Mouse (Mus musculus): ENCODE results near the gene Plagl1. TPM values are rescaled to one million over a fixed set of nuclear protein-coding genes. Genes with fewer than 3 reads are reported as not detected.

Plagl1 gene
- polyA plus RNA-seq, 1 experiment, result 12.4 TPM

GRCm38 (mm10) chr10:13119300-13119699, 59.0 kb downstream of the Plagl1 start:
- no peaks in the 10 kb centered on the region for H3K36me3 ChIP-seq (ENCODE audit: control insufficient read depth, insufficient read depth, low read length)
- H3K27me3 ChIP-seq (ENCODE audit: control insufficient read depth, insufficient read depth, low read length), result no peaks in the 10 kb centered on the region
- TF ChIP-seq CTCF (IDR thresholded peaks at IDR 0.05; ENCODE audit: borderline replicate concordance, control insufficient read depth, extremely low read depth, insufficient read depth, low read length, poor library complexity) (no peak), POLR2A (IDR thresholded peaks at IDR 0.05; ENCODE audit: control insufficient read depth, extremely low read depth, insufficient read depth, low read length, poor library complexity) (no peak)
- H3K27ac ChIP-seq (ENCODE audit: control insufficient read depth, insufficient read depth, low read length), result no peak overlapping the region
- 50% methylated on average over 2 of the region's 2 CpGs for WGBS
- DNase-seq, result no peak
- no peaks in the 10 kb centered on the region for H3K4me1 ChIP-seq (replicated peaks; ENCODE audit: control insufficient read depth, insufficient read depth, low read length)
- H3K4me3 ChIP-seq (ENCODE audit: control insufficient read depth, insufficient read depth, low read length), result no peak overlapping the region

DNA sequence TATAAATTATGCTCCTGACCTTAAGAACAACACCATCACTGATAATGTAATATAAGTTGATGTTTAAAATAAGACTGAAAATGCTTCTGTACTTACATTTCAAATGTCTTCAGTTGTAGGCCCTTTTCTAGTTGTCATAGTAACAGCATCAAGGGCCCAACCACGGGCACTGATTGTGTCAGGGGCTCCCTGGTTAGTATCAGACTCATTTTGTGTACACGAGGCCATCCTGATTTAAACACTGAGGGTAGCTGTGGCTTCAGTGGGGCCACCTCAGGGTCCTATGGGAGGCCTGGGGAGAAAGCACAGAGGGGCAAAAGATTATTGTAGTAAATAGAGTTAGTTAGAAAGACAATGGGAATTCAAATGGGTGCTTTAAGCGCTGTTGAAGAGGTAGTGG, 65.5 kb downstream of the Plagl1 start:
- H3K27me3 ChIP-seq (ENCODE audit: control insufficient read depth, insufficient read depth, low read length), result no peaks in the 10 kb centered on the region
- TF ChIP-seq CTCF (IDR thresholded peaks at IDR 0.05; ENCODE audit: borderline replicate concordance, control insufficient read depth, extremely low read depth, insufficient read depth, low read length, poor library complexity), result no peak
- TF ChIP-seq POLR2A (IDR thresholded peaks at IDR 0.05; ENCODE audit: control insufficient read depth, extremely low read depth, insufficient read depth, low read length, poor library complexity), result no peak
- H3K4me1 ChIP-seq (replicated peaks; ENCODE audit: control insufficient read depth, insufficient read depth, low read length), result no peaks in the 10 kb centered on the region
- H3K36me3 ChIP-seq (ENCODE audit: control insufficient read depth, insufficient read depth, low read length), result no peaks in the 10 kb centered on the region
- H3K27ac ChIP-seq (ENCODE audit: control insufficient read depth, insufficient read depth, low read length), result no peak overlapping the region
- no peak for DNase-seq
- WGBS, result 81% methylated on average over 3 of the region's 3 CpGs
- H3K4me3 ChIP-seq (ENCODE audit: control insufficient read depth, insufficient read depth, low read length), result no peak overlapping the region

- TF ChIP-seq POLR2A (IDR thresholded peaks at IDR 0.05; ENCODE audit: control insufficient read depth, extremely low read depth, insufficient read depth, low read length, poor library complexity), result no peak
- 0 out of 2 replicates have a peak, but pooled peaks have one; percentile 18 for TF ChIP-seq CTCF (IDR thresholded peaks at IDR 0.05; ENCODE audit: borderline replicate concordance, control insufficient read depth, extremely low read depth, insufficient read depth, low read length, poor library complexity)
- Histone ChIP-seq H3K27ac (ENCODE audit: control insufficient read depth, insufficient read depth, low read length) (no peak overlapping the region), H3K27me3 (ENCODE audit: control insufficient read depth, insufficient read depth, low read length) (no peaks in the 10 kb centered on the region), H3K4me3 (ENCODE audit: control insufficient read depth, insufficient read depth, low read length) (no peak overlapping the region), H3K4me1 (replicated peaks; ENCODE audit: control insufficient read depth, insufficient read depth, low read length) (no peaks in the 10 kb centered on the region), H3K36me3 (ENCODE audit: control insufficient read depth, insufficient read depth, low read length) (no peaks in the 10 kb centered on the region)
- DNase-seq, result peak; percentile 12
- 88% methylated on average over 13 of the region's 13 CpGs for WGBS
Observed at GRCm38 (mm10) chr10:13127335-13127734, 67.0 kb downstream of the Plagl1 start.

DNA sequence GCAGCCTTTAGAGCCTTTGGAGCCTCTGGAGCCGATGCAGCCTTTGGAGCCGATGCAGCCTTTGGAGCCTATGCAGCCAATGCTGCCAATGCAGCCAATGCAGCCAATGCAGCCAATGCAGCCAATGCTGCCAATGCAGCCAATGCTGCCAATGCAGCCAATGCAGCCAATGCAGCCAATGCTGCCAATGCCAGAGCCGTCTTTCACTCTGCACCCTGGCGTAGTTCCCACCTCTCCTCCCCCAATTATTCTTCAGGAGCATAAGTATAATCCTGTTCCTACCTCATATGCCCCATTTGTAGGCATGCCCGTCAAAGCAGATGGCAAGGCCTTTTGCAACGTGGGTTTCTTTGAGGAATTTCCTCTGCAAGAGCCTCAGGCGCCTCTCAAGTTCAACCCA, 67.6 kb downstream of the Plagl1 start:
- Histone ChIP-seq H3K4me3 (ENCODE audit: control insufficient read depth, insufficient read depth, low read length) (no peak overlapping the region), H3K27ac (ENCODE audit: control insufficient read depth, insufficient read depth, low read length) (no peak overlapping the region), H3K4me1 (replicated peaks; ENCODE audit: control insufficient read depth, insufficient read depth, low read length) (no peaks in the 10 kb centered on the region), H3K27me3 (ENCODE audit: control insufficient read depth, insufficient read depth, low read length) (no peaks in the 10 kb centered on the region), H3K36me3 (ENCODE audit: control insufficient read depth, insufficient read depth, low read length) (no peaks in the 10 kb centered on the region)
- DNase-seq, result no peak
- 95% methylated on average over 7 of the region's 7 CpGs for WGBS
- TF ChIP-seq CTCF (IDR thresholded peaks at IDR 0.05; ENCODE audit: borderline replicate concordance, control insufficient read depth, extremely low read depth, insufficient read depth, low read length, poor library complexity), result no peak
- no peak for TF ChIP-seq POLR2A (IDR thresholded peaks at IDR 0.05; ENCODE audit: control insufficient read depth, extremely low read depth, insufficient read depth, low read length, poor library complexity)

- no peak for DNase-seq
- Histone ChIP-seq H3K4me1 (replicated peaks; ENCODE audit: control insufficient read depth, insufficient read depth, low read length) (no peaks in the 10 kb centered on the region), H3K27ac (ENCODE audit: control insufficient read depth, insufficient read depth, low read length) (no peak overlapping the region), H3K36me3 (ENCODE audit: control insufficient read depth, insufficient read depth, low read length) (no peaks in the 10 kb centered on the region), H3K27me3 (ENCODE audit: control insufficient read depth, insufficient read depth, low read length) (no peaks in the 10 kb centered on the region), H3K4me3 (ENCODE audit: control insufficient read depth, insufficient read depth, low read length) (no peak overlapping the region)
- 94% methylated on average over 4 of the region's 4 CpGs for WGBS
- TF ChIP-seq CTCF (IDR thresholded peaks at IDR 0.05; ENCODE audit: borderline replicate concordance, control insufficient read depth, extremely low read depth, insufficient read depth, low read length, poor library complexity), result no peak
- no peak for TF ChIP-seq POLR2A (IDR thresholded peaks at IDR 0.05; ENCODE audit: control insufficient read depth, extremely low read depth, insufficient read depth, low read length, poor library complexity)
Observed at GRCm38 (mm10) chr10:13133850-13134249, 73.5 kb downstream of the Plagl1 start.

- WGBS, result 96% methylated on average over 7 of the region's 7 CpGs
- no peak overlapping the region for H3K4me3 ChIP-seq (ENCODE audit: control insufficient read depth, insufficient read depth, low read length)
- TF ChIP-seq POLR2A (IDR thresholded peaks at IDR 0.05; ENCODE audit: control insufficient read depth, extremely low read depth, insufficient read depth, low read length, poor library complexity) (no peak), CTCF (IDR thresholded peaks at IDR 0.05; ENCODE audit: borderline replicate concordance, control insufficient read depth, extremely low read depth, insufficient read depth, low read length, poor library complexity) (no peak)
Observed at GRCm38 (mm10) chr10:13135276-13135675, 75.0 kb downstream of the Plagl1 start.

DNA sequence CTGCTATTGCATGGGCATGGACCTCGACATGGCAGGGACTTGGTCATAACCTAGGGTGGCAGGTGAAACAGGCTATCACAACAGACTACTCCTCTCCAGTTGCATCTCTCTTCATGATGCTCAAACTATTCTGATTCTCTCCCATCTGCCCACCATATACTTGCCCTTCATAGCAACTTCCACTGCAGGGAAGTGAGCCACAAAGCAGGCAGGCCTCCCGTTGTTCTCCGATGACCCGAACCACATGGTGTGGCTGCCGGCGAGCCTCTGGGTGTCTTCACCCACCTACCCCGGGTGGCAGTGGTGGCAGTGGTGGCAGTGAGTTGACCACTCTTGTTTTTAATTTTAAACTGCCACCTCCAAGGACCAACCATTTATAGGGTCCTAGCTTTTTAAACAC, 75.4 kb downstream of the Plagl1 start:
- Histone ChIP-seq H3K27ac (ENCODE audit: control insufficient read depth, insufficient read depth, low read length) (no peak overlapping the region), H3K4me1 (replicated peaks; ENCODE audit: control insufficient read depth, insufficient read depth, low read length) (no peaks in the 10 kb centered on the region), H3K4me3 (ENCODE audit: control insufficient read depth, insufficient read depth, low read length) (no peak overlapping the region), H3K27me3 (ENCODE audit: control insufficient read depth, insufficient read depth, low read length) (no peaks in the 10 kb centered on the region), H3K36me3 (ENCODE audit: control insufficient read depth, insufficient read depth, low read length) (no peaks in the 10 kb centered on the region)
- no peak for DNase-seq
- TF ChIP-seq POLR2A (IDR thresholded peaks at IDR 0.05; ENCODE audit: control insufficient read depth, extremely low read depth, insufficient read depth, low read length, poor library complexity), result no peak
- no peak for TF ChIP-seq CTCF (IDR thresholded peaks at IDR 0.05; ENCODE audit: borderline replicate concordance, control insufficient read depth, extremely low read depth, insufficient read depth, low read length, poor library complexity)
- WGBS, result 96% methylated on average over 7 of the region's 7 CpGs

More at GRCm38 (mm10) chr10:13135276-13135675, 75.0 kb downstream of the Plagl1 start:
- Histone ChIP-seq H3K4me1 (replicated peaks; ENCODE audit: control insufficient read depth, insufficient read depth, low read length) (no peaks in the 10 kb centered on the region), H3K27ac (ENCODE audit: control insufficient read depth, insufficient read depth, low read length) (no peak overlapping the region), H3K36me3 (ENCODE audit: control insufficient read depth, insufficient read depth, low read length) (no peaks in the 10 kb centered on the region), H3K27me3 (ENCODE audit: control insufficient read depth, insufficient read depth, low read length) (no peaks in the 10 kb centered on the region)
- DNase-seq, result no peak
